Mouse (Mus musculus): Measurements from ENCODE around the gene Apc2. TPM values are rescaled to one million over a fixed set of nuclear protein-coding genes. Genes with fewer than 3 reads are reported as not detected.

Apc2 gene
- polyA plus RNA-seq, 1 experiment from 2014 or later: 6.2 TPM

- no peak for ATAC-seq (ENCODE audit: low read depth)
- no peak for DNase-seq (ENCODE audit: low spot score)
- no peak overlapping the region for H3K4me3 ChIP-seq (ENCODE audit: low read depth, low read length)
- H3K27ac ChIP-seq (replicated peaks; ENCODE audit: low read depth, low read length): no peak overlapping the region
- no peak overlapping the region for H3K4me2 ChIP-seq (ENCODE audit: low read depth, low read length)
- H3K27me3 ChIP-seq (replicated peaks; ENCODE audit: control insufficient read depth, insufficient read depth, low read length): no peaks in the 10 kb centered on the region
- H3K36me3 ChIP-seq (ENCODE audit: control insufficient read depth, insufficient read depth, low read length): no peaks in the 10 kb centered on the region
- H3K9me3 ChIP-seq (ENCODE audit: control insufficient read depth, low read length): no peaks in the 10 kb centered on the region
- peaks cover 3% of the 10 kb centered on the region for H3K4me1 ChIP-seq (ENCODE audit: control insufficient read depth, insufficient read depth, low read length)
- WGBS: 65% methylated on average over 5 of the region's 5 CpGs
- H3K9ac ChIP-seq (ENCODE audit: low read depth, low read length): no peak overlapping the region
Observed at GRCm38 (mm10) chr10:80332525-80332989, 36.8 kb downstream of the Apc2 start.

GRCm38 (mm10) chr10:80336263-80336662 lies 40.5 kb downstream of the Apc2 start:
- WGBS: 79% methylated on average over 12 of the region's 12 CpGs
- H3K4me3 ChIP-seq (ENCODE audit: low read depth, low read length): no peak overlapping the region
- H3K9me3 ChIP-seq (ENCODE audit: control insufficient read depth, low read length): no peaks in the 10 kb centered on the region
- H3K4me2 ChIP-seq (ENCODE audit: low read depth, low read length): no peak overlapping the region
- ATAC-seq (ENCODE audit: low read depth): no peak
- H3K27me3 ChIP-seq (replicated peaks; ENCODE audit: control insufficient read depth, insufficient read depth, low read length): peaks cover 13% of the 10 kb centered on the region
- no peak for DNase-seq (ENCODE audit: low spot score)
- H3K9ac ChIP-seq (ENCODE audit: low read depth, low read length): no peak overlapping the region
- no peak overlapping the region for H3K27ac ChIP-seq (replicated peaks; ENCODE audit: low read depth, low read length)
- no peaks in the 10 kb centered on the region for H3K4me1 ChIP-seq (ENCODE audit: control insufficient read depth, insufficient read depth, low read length)
- H3K36me3 ChIP-seq (ENCODE audit: control insufficient read depth, insufficient read depth, low read length): no peaks in the 10 kb centered on the region

- Histone ChIP-seq H3K4me3 (ENCODE audit: low read depth, low read length) (no peak overlapping the region), H3K27me3 (replicated peaks; ENCODE audit: control insufficient read depth, insufficient read depth, low read length) (peaks cover 52% of the 10 kb centered on the region), H3K9me3 (ENCODE audit: control insufficient read depth, low read length) (no peaks in the 10 kb centered on the region), H3K27ac (replicated peaks; ENCODE audit: low read depth, low read length) (no peak overlapping the region), H3K4me2 (ENCODE audit: low read depth, low read length) (peak overlapping the region; percentile 25; the same call in 1 of the 2 replicates), H3K9ac (ENCODE audit: low read depth, low read length) (peak overlapping the region; percentile 32; the same call in 1 of the 2 replicates), H3K36me3 (ENCODE audit: control insufficient read depth, insufficient read depth, low read length) (no peaks in the 10 kb centered on the region), H3K4me1 (ENCODE audit: control insufficient read depth, insufficient read depth, low read length) (peaks cover 27% of the 10 kb centered on the region)
- ATAC-seq (ENCODE audit: low read depth) (peak; percentile 19; the same call in 1 of the 2 replicates), DNase-seq (ENCODE audit: low spot score) (peak; percentile 83)
- WGBS: 20% methylated on average over 19 of the region's 19 CpGs
Observed at GRCm38 (mm10) chr10:80339941-80340750, 44.4 kb downstream of the Apc2 start.

- H3K9me3 ChIP-seq (ENCODE audit: control insufficient read depth, low read length): no peaks in the 10 kb centered on the region
- peaks cover 60% of the 10 kb centered on the region for H3K27me3 ChIP-seq (replicated peaks; ENCODE audit: control insufficient read depth, insufficient read depth, low read length)
- no peak overlapping the region for H3K27ac ChIP-seq (replicated peaks; ENCODE audit: low read depth, low read length)
- no peak overlapping the region for H3K9ac ChIP-seq (ENCODE audit: low read depth, low read length)
- no peaks in the 10 kb centered on the region for H3K36me3 ChIP-seq (ENCODE audit: control insufficient read depth, insufficient read depth, low read length)
- no peak overlapping the region for H3K4me3 ChIP-seq (ENCODE audit: low read depth, low read length)
- no peak for ATAC-seq (ENCODE audit: low read depth)
- no peak for DNase-seq (ENCODE audit: low spot score)
- no peak overlapping the region; the same call in 1 of the 2 replicates for H3K4me2 ChIP-seq (ENCODE audit: low read depth, low read length)
- H3K4me1 ChIP-seq (ENCODE audit: control insufficient read depth, insufficient read depth, low read length): peaks cover 29% of the 10 kb centered on the region
- 10% methylated on average over 21 of the region's 21 CpGs for WGBS
Observed at GRCm38 (mm10) chr10:80341026-80341425, 45.2 kb downstream of the Apc2 start.

- Histone ChIP-seq H3K9me3 (ENCODE audit: control insufficient read depth, low read length) (no peaks in the 10 kb centered on the region), H3K27me3 (replicated peaks; ENCODE audit: control insufficient read depth, insufficient read depth, low read length) (peaks cover 63% of the 10 kb centered on the region), H3K4me3 (ENCODE audit: low read depth, low read length) (peak overlapping the region; percentile 37), H3K27ac (replicated peaks; ENCODE audit: low read depth, low read length) (no peak overlapping the region), H3K9ac (ENCODE audit: low read depth, low read length) (no peak overlapping the region; the same call in 1 of the 2 replicates), H3K36me3 (ENCODE audit: control insufficient read depth, insufficient read depth, low read length) (no peaks in the 10 kb centered on the region), H3K4me1 (ENCODE audit: control insufficient read depth, insufficient read depth, low read length) (peaks cover 29% of the 10 kb centered on the region), H3K4me2 (ENCODE audit: low read depth, low read length) (peak overlapping the region; percentile 57)
- DNase-seq (ENCODE audit: low spot score) (no peak), ATAC-seq (ENCODE audit: low read depth) (no peak)
- 6% methylated on average over 30 of the region's 47 CpGs for WGBS
Observed at GRCm38 (mm10) chr10:80341491-80342304, 45.9 kb downstream of the Apc2 start.

GRCm38 (mm10) chr10:80342305-80342748 lies 46.5 kb downstream of the Apc2 start:
- ATAC-seq (ENCODE audit: low read depth): peak; percentile 2; the same call in 1 of the 2 replicates
- DNase-seq (ENCODE audit: low spot score): no peak
- H3K9ac ChIP-seq (ENCODE audit: low read depth, low read length): no peak overlapping the region; the same call in 1 of the 2 replicates
- under 1% methylated on average over 26 of the region's 26 CpGs for WGBS
- peaks cover 67% of the 10 kb centered on the region for H3K27me3 ChIP-seq (replicated peaks; ENCODE audit: control insufficient read depth, insufficient read depth, low read length)
- peak overlapping the region; percentile 37 for H3K4me3 ChIP-seq (ENCODE audit: low read depth, low read length)
- peak overlapping the region; percentile 57 for H3K4me2 ChIP-seq (ENCODE audit: low read depth, low read length)
- H3K4me1 ChIP-seq (ENCODE audit: control insufficient read depth, insufficient read depth, low read length): peaks cover 29% of the 10 kb centered on the region
- H3K9me3 ChIP-seq (ENCODE audit: control insufficient read depth, low read length): no peaks in the 10 kb centered on the region
- no peaks in the 10 kb centered on the region for H3K36me3 ChIP-seq (ENCODE audit: control insufficient read depth, insufficient read depth, low read length)
- H3K27ac ChIP-seq (replicated peaks; ENCODE audit: low read depth, low read length): no peak overlapping the region

GRCm38 (mm10) chr10:80342749-80343424 lies 47.1 kb downstream of the Apc2 start:
- WGBS: under 1% methylated on average over 21 of the region's 33 CpGs

GRCm38 (mm10) chr10:80343425-80343895 lies 47.7 kb downstream of the Apc2 start:
- Histone ChIP-seq H3K9me3 (ENCODE audit: control insufficient read depth, low read length) (no peaks in the 10 kb centered on the region), H3K9ac (ENCODE audit: low read depth, low read length) (peak overlapping the region; percentile 2; the same call in 1 of the 2 replicates), H3K4me1 (ENCODE audit: control insufficient read depth, insufficient read depth, low read length) (peaks cover 40% of the 10 kb centered on the region), H3K27me3 (replicated peaks; ENCODE audit: control insufficient read depth, insufficient read depth, low read length) (peaks cover 79% of the 10 kb centered on the region), H3K36me3 (ENCODE audit: control insufficient read depth, insufficient read depth, low read length) (no peaks in the 10 kb centered on the region), H3K27ac (replicated peaks; ENCODE audit: low read depth, low read length) (no peak overlapping the region; the same call in 1 of the 2 replicates), H3K4me2 (ENCODE audit: low read depth, low read length) (peak overlapping the region; percentile 57), H3K4me3 (ENCODE audit: low read depth, low read length) (peak overlapping the region; percentile 37)
- 24% methylated on average over 13 of the region's 13 CpGs for WGBS
- DNase-seq (ENCODE audit: low spot score) (no peak), ATAC-seq (ENCODE audit: low read depth) (no peak; the same call in 1 of the 2 replicates)

More at GRCm38 (mm10) chr10:80342749-80343424, 47.1 kb downstream of the Apc2 start:
- DNase-seq (ENCODE audit: low spot score): peak; percentile 96
- Histone ChIP-seq H3K9me3 (ENCODE audit: control insufficient read depth, low read length) (no peaks in the 10 kb centered on the region), H3K27ac (replicated peaks; ENCODE audit: low read depth, low read length) (no peak overlapping the region), H3K4me3 (ENCODE audit: low read depth, low read length) (peak overlapping the region; percentile 37), H3K27me3 (replicated peaks; ENCODE audit: control insufficient read depth, insufficient read depth, low read length) (peaks cover 73% of the 10 kb centered on the region), H3K4me2 (ENCODE audit: low read depth, low read length) (peak overlapping the region; percentile 57), H3K36me3 (ENCODE audit: control insufficient read depth, insufficient read depth, low read length) (no peaks in the 10 kb centered on the region), H3K9ac (ENCODE audit: low read depth, low read length) (peak overlapping the region; percentile 2; the same call in 1 of the 2 replicates), H3K4me1 (ENCODE audit: control insufficient read depth, insufficient read depth, low read length) (peaks cover 34% of the 10 kb centered on the region)
- peak; percentile 74 for ATAC-seq (ENCODE audit: low read depth)
